ENCODE assay signal across 7 mouse cellular contexts in the genomic region with DNA sequence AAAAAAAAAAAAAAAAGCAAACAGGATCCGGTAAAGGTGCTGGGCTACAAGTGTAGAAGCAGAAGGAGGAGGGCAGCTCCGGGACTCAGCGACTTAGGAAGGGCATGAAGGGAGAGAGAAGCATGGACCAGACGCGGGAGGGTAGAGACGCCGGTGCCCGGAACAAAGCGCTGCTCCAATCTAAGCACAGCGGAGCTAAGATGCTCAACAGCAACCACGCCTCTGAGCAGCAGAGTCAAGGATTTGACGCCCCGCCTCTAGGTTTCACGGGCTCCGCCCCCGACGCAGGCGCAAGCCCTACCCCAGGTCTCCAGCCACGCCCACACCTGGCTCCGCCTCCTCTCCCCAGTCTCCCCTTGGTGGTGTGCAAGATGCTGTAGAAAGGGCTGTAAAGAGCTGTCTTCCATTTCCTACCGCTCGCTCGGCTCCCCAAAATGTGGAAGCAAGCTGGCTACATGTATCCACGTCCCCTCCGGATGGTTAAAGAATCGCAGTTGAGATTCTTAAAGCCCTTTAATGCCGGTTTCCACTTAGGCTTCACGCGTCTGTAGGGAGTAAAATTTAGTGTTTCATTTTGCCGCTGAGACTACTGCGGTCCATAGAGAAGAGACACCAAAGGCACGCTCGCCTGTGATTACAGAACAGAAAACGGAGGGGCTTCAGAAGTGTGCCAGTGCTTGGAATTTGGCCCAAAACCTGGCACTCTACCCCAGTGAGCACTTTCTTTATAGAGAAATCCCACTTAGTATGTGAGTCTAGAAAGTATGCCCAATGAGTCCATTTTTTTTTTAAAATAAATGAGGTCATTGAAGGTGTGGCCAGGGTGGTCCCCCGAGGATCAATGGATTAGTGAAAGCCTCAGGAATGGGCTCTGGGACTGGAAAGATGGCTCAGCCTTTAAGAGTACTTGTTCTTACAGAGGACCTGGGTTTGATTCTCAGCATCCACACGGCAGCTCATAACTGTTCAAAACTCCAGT. TPM values are rescaled to one million over a fixed set of nuclear protein-coding genes. Genes with fewer than 3 reads are reported as not detected.
A peak's percentile ranks its signal among the peaks of the same experiment; 100 is the strongest.
DNase-seq lines count a peak whose midpoint lies in the region; ATAC-seq and TF ChIP-seq lines count a peak whose summit lies in the region.

Gene Sarm1 (minus strand): TSS at position 211 of the 979 bp plus-strand sequence.

- H3K9me3 ChIP-seq in intestine, postnatal 0 days (ENCODE audit: control insufficient read depth) = no peaks in the 10 kb centered on the region
- H3K9me3 ChIP-seq in midbrain, embryonic 12.5 days = no peaks in the 10 kb centered on the region

- TF ChIP-seq CTCF in intestine, postnatal 0 days (IDR thresholded peaks at IDR 0.05; ENCODE audit: low read depth) = no peak
- no peak for TF ChIP-seq CTCF in small intestine, adult 2 months (IDR thresholded peaks at IDR 0.05; ENCODE audit: extremely low read depth, insufficient read length, insufficient replicate concordance, low read depth, low read length)

- 3% methylated on average over 34 of the region's 36 CpGs for WGBS in intestine, postnatal 0 days
- 2% methylated on average over 35 of the region's 36 CpGs for WGBS in midbrain, embryonic 12.5 days
- 3% methylated on average over 36 of the region's 36 CpGs for WGBS in small intestine, adult 2 months

- H3K4me3 ChIP-seq in intestine, postnatal 0 days (ENCODE audit: low read depth, low read length) = peak within 1 kb of the TSS; percentile 35
- peak within 1 kb of the TSS; percentile 89 for H3K4me3 ChIP-seq in midbrain, embryonic 12.5 days
- peak within 1 kb of the TSS; percentile 52 for H3K4me3 ChIP-seq in small intestine, adult 2 months (ENCODE audit: low read depth, low read length)

- peak; percentile 92 for DNase-seq in adrenal gland, adult 8-10 months
- peak; percentile 97 for DNase-seq in embryo, embryonic 9.5 days (ENCODE audit: extremely low spot score)
- peak; percentile 68 to 88 for DNase-seq in gastrocnemius, postnatal 4 days (ENCODE audit: low spot score in 2 of 2)
- peak; percentile 99 for DNase-seq in left cerebral cortex, postnatal 4 days

- no peaks in the 10 kb centered on the region for H3K36me3 ChIP-seq in intestine, postnatal 0 days (ENCODE audit: control insufficient read depth, insufficient read depth)
- no peaks in the 10 kb centered on the region for H3K36me3 ChIP-seq in midbrain, embryonic 12.5 days
- no peaks in the 10 kb centered on the region for H3K36me3 ChIP-seq in small intestine, adult 2 months (ENCODE audit: control insufficient read depth, insufficient read depth, low read length)

- peak within 1 kb of the TSS; percentile 68 for H3K4me2 ChIP-seq in intestine, postnatal 0 days (replicated peaks; ENCODE audit: low read depth)
- H3K4me2 ChIP-seq in midbrain, embryonic 12.5 days (replicated peaks) = peak within 1 kb of the TSS; percentile 89

- ATAC-seq in intestine, postnatal 0 days = peak; percentile 89
- peak; percentile 93 for ATAC-seq in midbrain, embryonic 12.5 days (ENCODE audit: low FRiP score, low read depth)

- no peaks in the 10 kb centered on the region; the same call in 1 of the 2 replicates for H3K4me1 ChIP-seq in intestine, postnatal 0 days (replicated peaks; ENCODE audit: control insufficient read depth, insufficient read depth, low read length)
- H3K4me1 ChIP-seq in midbrain, embryonic 12.5 days = peaks cover 27% of the 10 kb centered on the region
- H3K4me1 ChIP-seq in small intestine, adult 2 months (ENCODE audit: control insufficient read depth, insufficient read depth, insufficient read length, low read length) = peaks cover 6% of the 10 kb centered on the region

- TF ChIP-seq POLR2A in small intestine, adult 2 months (IDR thresholded peaks at IDR 0.05; ENCODE audit: low read depth, low read length) = no peak

- no peak within 1 kb of the TSS for H3K27ac ChIP-seq in intestine, postnatal 0 days (ENCODE audit: low read depth, low read length)
- H3K27ac ChIP-seq in midbrain, embryonic 12.5 days (replicated peaks) = peak within 1 kb of the TSS; percentile 90
- H3K27ac ChIP-seq in small intestine, adult 2 months (ENCODE audit: insufficient read depth, low read depth, low read length) = no peak within 1 kb of the TSS

- H3K9ac ChIP-seq in intestine, postnatal 0 days (ENCODE audit: low read depth, low read length) = no peak within 1 kb of the TSS; the same call in 1 of the 2 replicates
- H3K9ac ChIP-seq in midbrain, embryonic 12.5 days (replicated peaks) = peak within 1 kb of the TSS; percentile 90

- peaks cover 48% of the 10 kb centered on the region for H3K27me3 ChIP-seq in intestine, postnatal 0 days (replicated peaks; ENCODE audit: control insufficient read depth, insufficient read depth, low read length)
- peaks cover 49% of the 10 kb centered on the region for H3K27me3 ChIP-seq in midbrain, embryonic 12.5 days
- peaks cover 21% of the 10 kb centered on the region for H3K27me3 ChIP-seq in small intestine, adult 2 months (ENCODE audit: control insufficient read depth, insufficient read depth, low read length)

- intact Hi-C loops in left cerebral cortex, postnatal 4 days (cut with DNase I) = no loop called here

RNA-seq across cellular contexts. Expression of gene Sarm1, which starts in this region (rescaled TPM):
- 10 to 100 TPM in 2 of 4 experiments, 1 to 10 TPM in 2; 6.4 to 15.1 (median 9.0) TPM for total RNA-seq in adrenal gland, adult 8-10 months (2022)
- total RNA-seq in gastrocnemius, postnatal 4 days (2021) = 1 to 10 TPM in 1 of 2 experiments, under 1 TPM in 1; 0.93 to 1.2 TPM
- 0.94 and 1.0 TPM in 2 replicates for polyA plus RNA-seq in intestine, postnatal 0 days (2015; fragmentation: Nextera tagmentation; extraction: Ambion mirVana)
- 10 to 100 TPM; 69.3 to 71.4 TPM for total RNA-seq in left cerebral cortex, postnatal 4 days (2021)
- 36.4 and 37.0 TPM in 2 replicates for polyA plus RNA-seq in midbrain, embryonic 12.5 days (2016; fragmentation: Nextera tagmentation; extraction: Ambion mirVana)
- 0.43 and 0.60 TPM in 2 replicates for polyA plus RNA-seq in small intestine, adult 2 months (2012; rRNA removed)

Comparison
In these comparisons a context has a peak if more than half of its experiments do, and no peak if none do; other contexts are left out.
1. RNA of gene Sarm1 (total RNA-seq): 69.3 to 71.4 TPM in left cerebral cortex, postnatal 4 days; 6.4 to 15.1 TPM in adrenal gland, adult 8-10 months and 0.93 to 1.2 TPM in gastrocnemius, postnatal 4 days; every median in the first group is over 4 times any median in the second.
2. RNA of gene Sarm1 (polyA plus RNA-seq): 36.4 to 37.0 TPM in midbrain, embryonic 12.5 days; 0.94 to 1.0 TPM in intestine, postnatal 0 days and 0.43 to 0.60 TPM in small intestine, adult 2 months; every median in the first group is over 10 times any median in the second.
3. H3K4me3 ChIP-seq: peak in every context shown above with its lines; median percentile 89 in midbrain, embryonic 12.5 days; 52 in small intestine, adult 2 months; 35 in intestine, postnatal 0 days.
4. Peak in every context shown above with its lines, with median percentiles within 50 percentile points of each other: DNase-seq.